Mouse (Mus musculus) left cerebral cortex, adult 2 months (tissue): ENCODE results near the gene Gldc. TPM values are rescaled to one million over a fixed set of nuclear protein-coding genes. Genes with fewer than 3 reads are reported as not detected.
"Not testable (repeated sequence)": the region's sequence is repeated elsewhere in the genome, so short reads cannot be mapped to it uniquely, and the experiment has no call there.

ENCODE experiments used
- DNase-seq, 2 experiments: peaks; one replicate each; pipeline ENCODE4 v3.0.0; 2021 to 2022; ENCODE audit warnings: low spot score in 2 of 2, mixed read lengths in 1 of 2; ENCODE audit errors: extremely low spot score in 1 of 2
- H3K27ac ChIP-seq: fragments of 200-600 bp; 2 replicates; pipeline ENCODE4 v1.8.1; 2022
- H3K4me3 ChIP-seq: fragments of 200-600 bp; 2 replicates; pipeline ENCODE4 v1.8.1; 2022
- CTCF ChIP-seq: fragments of 200-600 bp; IDR thresholded peaks from 2 replicates; pipeline ENCODE4 v1.8.1; 2022; ENCODE audit warnings: antibody characterized with exemption, mild to moderate bottlenecking, moderate library complexity
- intact Hi-C: fragments of 180-260 bp; cut with DNase I; formaldehyde crosslinking; loops from one replicate; pipeline ENCODE4 v1.15.1; 2025
- long read RNA-seq, 2 experiments: library from polyadenylated mRNA; stranded (forward); transcript quantifications; one replicate each; pipeline ENCODE4 v2.0.0; 2021; ENCODE audit warnings: borderline mapping rate in 2 of 2
- total RNA-seq, 2 experiments: library from RNA; stranded (reverse); gene quantifications; 2 replicates each; pipeline ENCODE4 v1.2.3; 2021

The Gldc gene
- 10 to 100 TPM; 22.4 to 23.5 TPM for total RNA-seq
- long read RNA-seq, experiment 1, transcript Gldc-201 (25 exons, 3,767 nt), result major isoform, 119 of 132 reads
- long read RNA-seq, experiment 1, partial matches to known transcripts, result 4 of 132 reads
- long read RNA-seq, experiment 1, other reads (novel, unspliced or antisense), result 9 of 132 reads
- long read RNA-seq, experiment 2, transcript Gldc-201 (25 exons, 3,767 nt), result major isoform, 127 of 137 reads
- long read RNA-seq, experiment 2, partial matches to known transcripts, result 3 of 137 reads
- long read RNA-seq, experiment 2, other reads (novel, unspliced or antisense), result 7 of 137 reads

DNA sequence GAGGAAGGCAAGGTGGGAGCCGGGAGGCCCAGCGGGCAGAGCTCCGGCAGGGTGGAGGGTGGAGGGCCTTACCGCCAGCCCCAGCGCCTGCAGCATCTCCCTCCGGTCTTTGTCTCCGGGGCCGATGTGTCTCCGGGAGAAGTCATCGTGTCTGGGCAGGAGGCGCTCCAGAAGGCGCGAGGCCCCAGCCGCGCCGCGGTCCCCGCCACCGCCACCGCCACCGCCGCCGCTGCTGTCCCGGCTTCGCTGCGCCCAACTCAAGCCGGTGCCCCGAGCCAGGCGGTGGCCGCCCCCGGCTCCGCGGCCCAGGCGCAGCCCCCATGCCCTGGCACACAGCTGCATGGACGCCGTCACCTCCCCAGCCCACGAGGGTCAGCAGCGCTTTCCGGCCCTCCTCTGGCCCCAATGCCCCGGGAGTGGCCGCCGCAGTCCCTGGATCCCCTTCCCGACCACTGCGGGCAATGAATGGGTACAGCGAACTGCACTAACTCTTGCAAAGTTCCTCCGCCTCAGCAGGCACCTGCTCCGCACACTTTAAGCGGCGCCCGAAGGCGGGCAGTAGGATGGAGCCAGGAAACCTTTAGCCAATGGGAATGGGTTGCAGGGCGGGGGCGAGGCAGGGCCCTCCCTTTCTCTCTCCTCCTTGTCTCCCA is at the start of gene Gldc:
Gene Gldc, minus strand, starts transcription at position 511 of the 653 bp plus-strand sequence.
- DNase-seq, result peak; percentile 57 to 62
- Histone ChIP-seq H3K27ac (no peak within 1 kb of the TSS; the same call in 1 of the 2 replicates), H3K4me3 (peak within 1 kb of the TSS; percentile 56)
- no peak for TF ChIP-seq CTCF
- intact Hi-C loops, result no loop called here

DNA sequence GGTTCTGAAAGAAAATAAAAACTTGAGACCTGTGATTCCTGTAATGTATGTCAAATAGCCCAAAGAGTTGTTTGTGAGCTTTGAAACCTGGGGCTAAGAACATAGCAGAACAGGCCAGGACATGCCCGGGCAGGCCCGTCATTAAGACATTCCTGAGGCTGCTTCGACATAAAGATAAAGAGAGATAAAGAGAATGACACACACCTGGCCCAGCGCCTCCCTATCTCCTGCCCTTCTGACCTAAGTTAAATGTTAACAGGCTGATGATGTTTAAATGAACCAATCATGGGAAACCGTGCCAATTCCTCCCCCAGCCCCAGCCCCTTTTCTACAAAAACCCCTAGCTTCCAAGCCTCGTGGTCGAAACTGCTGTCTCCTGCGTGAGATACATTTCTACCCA is 47.4 kb upstream of the Gldc start:
- H3K27ac ChIP-seq, H3K4me3 ChIP-seq, intact Hi-C loops, DNase-seq: not testable (repeated sequence)

DNA sequence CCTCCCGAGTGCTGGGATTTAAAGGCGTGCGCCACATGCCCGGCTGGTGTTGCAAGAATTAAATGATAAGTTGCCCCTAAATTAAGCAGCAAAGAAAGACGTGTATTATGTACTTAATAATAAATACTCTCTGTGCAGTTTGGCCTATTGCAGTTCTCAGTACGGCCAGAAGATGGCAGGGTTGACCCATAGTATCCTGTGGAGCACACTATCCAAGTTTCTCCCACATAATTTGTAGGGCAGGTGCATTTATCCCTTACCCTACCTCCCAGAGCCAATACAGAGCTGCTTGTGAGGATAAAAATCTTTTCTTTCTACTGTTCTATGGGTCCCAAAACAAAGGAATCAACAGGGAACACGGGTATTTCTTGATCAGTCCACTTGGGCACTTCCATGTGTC is 42.1 kb upstream of the Gldc start:
- intact Hi-C loops, result loop anchor here (1.0 to 10.0 kb wide), 2 partner anchors 337 to 1537 kb away; no protein-coding TSS in a partner anchor
- DNase-seq, result peak; percentile 41 to 63
- Histone ChIP-seq H3K4me3 (no peak overlapping the region), H3K27ac (no peak overlapping the region)
- peak; percentile 84 for TF ChIP-seq CTCF

DNA sequence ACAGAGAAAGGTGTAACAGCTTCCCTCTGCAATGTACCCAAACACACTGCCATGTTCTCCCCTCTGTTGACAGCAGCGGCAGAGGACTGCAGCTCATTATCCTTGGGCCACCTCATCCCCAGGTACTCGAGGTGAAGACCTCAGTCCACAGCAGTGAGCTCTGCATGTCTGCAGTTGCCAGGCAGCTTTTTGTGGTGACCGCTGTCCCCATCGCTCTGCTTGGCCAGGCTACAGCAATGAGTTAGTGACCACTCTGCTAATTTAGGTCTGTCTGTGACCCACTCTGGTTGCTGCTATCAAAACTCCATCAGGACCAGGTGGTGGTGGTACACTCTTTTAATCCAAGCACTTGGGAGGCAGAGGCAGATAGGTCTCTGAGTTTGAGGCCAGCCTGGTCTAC is 41.0 kb upstream of the Gldc start:
- intact Hi-C loops, result loop anchor here (10.0 kb wide), 1 partner anchor 1539 kb away; no protein-coding TSS in a partner anchor
- DNase-seq, result no peak
- no peak overlapping the region for H3K4me3 ChIP-seq
- no peak for TF ChIP-seq CTCF
- H3K27ac ChIP-seq, result no peak overlapping the region

DNA sequence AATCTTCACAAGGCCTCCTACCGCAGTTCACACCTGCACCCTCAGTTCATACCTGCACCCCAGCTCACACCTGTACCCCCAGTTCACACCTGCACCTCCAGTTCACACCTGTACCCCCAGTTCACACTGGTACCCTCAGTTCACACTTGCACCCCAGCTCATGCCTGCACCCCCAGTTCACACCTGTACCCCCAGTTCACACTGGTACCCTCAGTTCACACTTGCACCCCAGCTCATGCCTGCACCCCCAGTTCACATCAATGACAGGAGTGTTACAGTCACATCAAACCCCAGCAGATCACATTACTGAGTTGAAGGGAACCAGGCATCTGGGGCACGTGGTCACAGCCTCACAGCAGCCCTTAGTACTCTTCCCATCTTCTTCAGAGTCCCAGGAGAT is 40.5 kb upstream of the Gldc start:
- intact Hi-C loops, result loop anchor here (10.0 kb wide), 1 partner anchor 1539 kb away; no protein-coding TSS in a partner anchor
- not testable (repeated sequence) for DNase-seq, H3K27ac ChIP-seq, H3K4me3 ChIP-seq

DNA sequence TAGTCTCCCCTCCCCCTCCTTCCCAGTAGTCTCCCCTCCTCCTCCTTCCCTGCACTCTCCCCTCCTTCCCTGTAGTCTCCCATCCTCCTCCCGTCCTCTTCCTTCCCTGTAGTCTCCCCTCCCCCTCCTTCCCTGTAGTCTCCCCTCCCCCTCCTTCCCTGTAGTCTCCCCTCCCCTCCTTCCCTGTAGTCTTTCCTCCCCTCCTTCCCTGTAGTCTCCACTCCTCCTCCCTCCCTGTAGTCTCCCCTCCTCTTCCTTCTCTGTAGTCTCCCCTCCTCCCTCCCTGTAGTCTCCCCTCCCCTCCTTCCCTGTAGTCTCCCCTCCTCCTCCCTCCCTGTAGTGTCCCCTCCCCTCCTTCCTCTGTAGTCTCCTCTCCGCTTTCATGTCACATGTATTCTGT is 38.8 kb upstream of the Gldc start:
- intact Hi-C loops, result loop anchor here (10.0 kb wide), 1 partner anchor 1541 kb away; no protein-coding TSS in a partner anchor
- H3K4me3 ChIP-seq, result no peak overlapping the region
- no peak for TF ChIP-seq CTCF
- H3K27ac ChIP-seq, result no peak overlapping the region
- DNase-seq, result no peak

DNA sequence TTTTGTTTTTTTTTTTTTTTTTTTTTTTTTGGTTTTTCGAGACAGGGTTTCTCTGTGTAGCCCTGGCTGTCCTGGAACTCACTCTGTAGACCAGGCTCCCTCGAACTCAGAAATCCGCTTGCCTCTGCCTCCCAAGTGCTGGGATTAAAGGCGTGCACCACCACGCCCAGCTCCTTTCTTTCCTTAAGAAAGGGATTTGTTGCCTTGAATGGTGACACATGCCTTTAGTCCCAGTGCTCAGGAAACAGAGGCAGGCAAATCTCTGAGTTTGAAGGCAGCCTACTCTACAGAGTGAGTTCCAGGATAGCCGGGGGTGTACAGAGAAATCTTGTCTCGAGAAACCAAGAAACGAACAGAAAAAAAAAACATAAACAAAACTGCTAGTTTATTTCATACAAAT is 33.8 kb upstream of the Gldc start:
- not testable (repeated sequence) for H3K27ac ChIP-seq, DNase-seq, H3K4me3 ChIP-seq
- intact Hi-C loops, result loop anchor here (5.0 to 10.0 kb wide), 2 partner anchors 224 to 527 kb away; no protein-coding TSS in a partner anchor

DNA sequence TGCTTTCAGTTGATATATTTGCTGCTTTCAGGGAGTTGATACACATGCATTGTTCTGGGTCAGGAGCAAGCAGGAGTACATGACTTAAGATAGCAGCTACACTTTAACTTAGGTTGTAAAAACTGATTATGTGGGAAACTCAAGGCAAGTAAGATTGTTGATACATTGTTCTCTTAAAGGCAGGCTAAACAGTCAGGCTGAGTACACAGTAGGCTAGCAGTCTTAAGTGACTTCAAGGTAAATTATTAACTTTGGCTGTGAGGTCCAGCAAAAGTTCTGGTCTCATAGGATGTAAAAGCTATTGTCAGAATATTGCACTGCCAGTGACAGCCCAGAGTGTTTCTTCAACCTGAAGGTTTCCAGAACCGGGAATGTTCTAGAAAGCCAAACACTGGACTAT is 31.8 kb upstream of the Gldc start:
- intact Hi-C loops, result loop anchor here (5.0 to 10.0 kb wide), 2 partner anchors 222 to 525 kb away; no protein-coding TSS in a partner anchor
- no peak overlapping the region for H3K4me3 ChIP-seq
- H3K27ac ChIP-seq, result no peak overlapping the region
- no peak for DNase-seq
- TF ChIP-seq CTCF, result no peak

DNA sequence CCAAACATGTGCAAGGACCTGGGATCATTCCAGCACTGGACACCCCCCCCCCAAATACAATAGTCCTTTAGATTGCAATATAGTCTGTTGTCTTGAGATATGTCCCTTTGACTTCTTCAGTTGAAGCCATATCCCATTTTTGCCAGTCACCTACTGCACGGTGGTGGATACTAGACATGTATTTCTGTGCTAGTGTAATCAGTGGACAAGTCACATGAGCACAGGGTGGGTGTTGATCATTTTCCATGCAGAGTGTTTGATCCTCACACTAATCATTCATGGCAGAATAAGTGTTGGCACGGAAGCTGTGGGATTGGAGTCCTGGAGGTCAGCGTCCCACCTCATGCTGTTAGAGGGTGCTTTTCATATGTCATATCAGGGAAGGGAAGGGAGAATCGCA is 30.6 kb upstream of the Gldc start:
- no peak for DNase-seq
- Histone ChIP-seq H3K27ac (no peak overlapping the region), H3K4me3 (no peak overlapping the region)
- intact Hi-C loops, result loop anchor here (1.0 to 10.0 kb wide), 5 partner anchors 53 to 524 kb away; no protein-coding TSS in a partner anchor
- no peak for TF ChIP-seq CTCF

DNA sequence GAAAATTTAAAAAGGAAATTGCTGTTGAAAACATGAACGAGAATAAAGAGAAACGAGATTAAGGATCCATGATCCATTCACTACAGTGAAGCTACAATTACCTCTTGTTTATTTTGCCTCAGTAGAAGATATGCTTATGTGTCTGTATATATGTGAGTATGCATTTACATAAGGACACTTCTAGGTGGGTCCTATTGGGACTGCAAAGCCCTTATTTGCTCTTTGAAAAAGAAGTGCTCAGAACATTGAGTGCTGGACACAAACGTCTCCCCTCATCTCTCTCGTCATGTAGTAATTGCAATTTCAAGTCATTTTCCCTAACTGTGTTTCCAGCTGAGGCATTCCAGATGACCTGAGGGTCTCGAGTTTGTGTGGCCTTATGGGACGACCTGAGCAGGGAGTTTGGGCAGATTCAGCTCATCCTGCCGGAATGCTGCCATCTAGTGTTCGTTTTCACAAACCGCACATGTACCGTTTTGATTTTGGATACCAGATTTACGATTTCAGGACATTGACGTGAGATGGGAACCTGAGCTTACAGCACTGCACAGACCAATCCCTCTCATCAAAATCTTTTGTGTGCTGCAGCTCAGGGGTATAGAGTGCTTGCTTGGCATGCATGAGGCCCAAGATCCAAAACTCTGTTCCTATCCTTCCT is 30.1 kb upstream of the Gldc start:
- peak; percentile 79 for TF ChIP-seq CTCF
- Histone ChIP-seq H3K27ac (no peak overlapping the region), H3K4me3 (no peak overlapping the region)
- intact Hi-C loops, result loop anchor here (1.0 to 10.0 kb wide), 5 partner anchors 52 to 523 kb away; no protein-coding TSS in a partner anchor
- DNase-seq, result peak; percentile 19 to 29

DNA sequence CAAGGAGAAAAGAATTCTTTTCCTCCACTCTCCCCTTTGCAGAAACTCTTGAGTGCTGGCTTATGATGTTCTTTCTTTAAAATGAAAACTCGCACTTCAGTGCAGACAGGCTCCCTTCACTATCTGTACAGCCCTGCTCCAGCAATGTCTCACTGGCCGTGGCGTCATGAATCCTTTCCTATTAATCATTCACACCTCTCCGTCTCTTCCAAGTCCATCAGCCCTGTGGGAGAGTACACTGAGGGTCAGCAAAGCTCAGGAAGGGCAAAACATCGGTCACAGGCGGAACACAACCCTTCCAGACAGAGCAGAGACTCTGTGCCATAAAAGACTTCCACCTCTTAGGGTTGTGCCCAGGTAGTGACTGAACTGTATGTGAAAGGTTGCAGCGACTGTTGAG is 26.9 kb upstream of the Gldc start:
- intact Hi-C loops, result loop anchor here (10.0 kb wide), 1 partner anchor 217 kb away; no protein-coding TSS in a partner anchor

DNA sequence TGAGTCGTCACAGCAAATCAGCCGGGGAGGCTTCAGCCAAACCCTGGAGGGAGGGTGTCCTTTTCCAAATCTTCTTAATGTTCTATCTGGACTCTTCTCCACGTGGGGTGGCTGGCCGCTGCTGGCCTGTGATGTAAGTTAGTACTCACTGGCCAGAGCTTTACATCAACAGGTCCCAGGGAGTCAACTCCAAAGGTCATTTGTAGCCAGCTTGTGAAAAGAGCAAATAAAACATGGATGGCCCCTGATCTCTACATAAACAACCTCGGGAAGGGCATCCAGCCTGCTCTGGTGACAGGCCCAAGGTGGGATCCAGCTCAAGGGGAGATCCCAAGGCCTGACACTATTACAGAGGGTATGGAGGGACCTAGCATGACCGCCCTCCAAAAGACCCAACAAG is 19.8 kb upstream of the Gldc start:
- Histone ChIP-seq H3K27ac (no peak overlapping the region), H3K4me3 (no peak overlapping the region)
- no peak for DNase-seq
- intact Hi-C loops, result no loop called here
- TF ChIP-seq CTCF, result no peak

More for the DNA sequence above, 26.9 kb upstream of the Gldc start:
- DNase-seq, result no peak
- Histone ChIP-seq H3K4me3 (no peak overlapping the region), H3K27ac (no peak overlapping the region)
- no peak for TF ChIP-seq CTCF
